Mouse (Mus musculus): ENCODE data around the gene Cog8. TPM values are rescaled to one million over a fixed set of nuclear protein-coding genes. Genes with fewer than 3 reads are reported as not detected.
"Not testable (repeated sequence)": the region's sequence is repeated elsewhere in the genome, so short reads cannot be mapped to it uniquely, and the experiment has no call there.

The Cog8 gene
- total RNA-seq, 4 experiments from 2014 or later = 26.0 to 34.6 (median 28.8) TPM

- no peak for DNase-seq (ENCODE audit: low spot score in 2 of 2)
Measured at GRCm38 (mm10) chr8:107045478-107045877, 11.0 kb downstream of the Cog8 start.

GRCm38 (mm10) chr8:107040632-107041031, 15.9 kb downstream of the Cog8 start:
- no peak for DNase-seq (ENCODE audit: low spot score in 2 of 2)

- no peak for DNase-seq (ENCODE audit: low spot score in 2 of 2)
Measured at GRCm38 (mm10) chr8:107036626-107037025, 19.9 kb downstream of the Cog8 start.

- no peak for DNase-seq (ENCODE audit: low spot score in 2 of 2)
Measured at GRCm38 (mm10) chr8:107035641-107036040, 20.8 kb downstream of the Cog8 start.

GRCm38 (mm10) chr8:107033609-107034008, 22.9 kb downstream of the Cog8 start:
- not testable (repeated sequence) for DNase-seq (ENCODE audit: low spot score in 2 of 2)

GRCm38 (mm10) chr8:107031577-107032090, 24.9 kb downstream of the Cog8 start:
- peak in 1 of 2 experiments; percentile 31 for DNase-seq (ENCODE audit: low spot score in 2 of 2)

GRCm38 (mm10) chr8:107030650-107031576, 25.6 kb downstream of the Cog8 start, which contains the start of gene Vps4a:
Gene Vps4a (plus strand): TSS chr8:107031222.
- DNase-seq (ENCODE audit: low spot score in 2 of 2) = peak; percentile 91 to 94

GRCm38 (mm10) chr8:107030058-107030457, 26.4 kb downstream of the Cog8 start:
- DNase-seq (ENCODE audit: low spot score in 2 of 2) = no peak

GRCm38 (mm10) chr8:107029310-107029709, 27.2 kb downstream of the Cog8 start:
- DNase-seq (ENCODE audit: low spot score in 2 of 2) = no peak

- DNase-seq (ENCODE audit: low spot score in 2 of 2) = no peak
Measured at GRCm38 (mm10) chr8:107023479-107023878, 33.0 kb downstream of the Cog8 start.

GRCm38 (mm10) chr8:107014915-107015314, 41.6 kb downstream of the Cog8 start:
- no peak for DNase-seq (ENCODE audit: low spot score in 2 of 2)

- no peak for DNase-seq (ENCODE audit: low spot score in 2 of 2)
Measured at GRCm38 (mm10) chr8:107012666-107013065, 43.8 kb downstream of the Cog8 start.

GRCm38 (mm10) chr8:107007795-107008194, 48.7 kb downstream of the Cog8 start:
- no peak for DNase-seq (ENCODE audit: low spot score in 2 of 2)

- DNase-seq (ENCODE audit: low spot score in 2 of 2) = peak; percentile 80 to 88
Measured at GRCm38 (mm10) chr8:107002532-107002931, 54.0 kb downstream of the Cog8 start.

GRCm38 (mm10) chr8:106999068-106999467, 57.4 kb downstream of the Cog8 start:
- peak; percentile 56 to 61 for DNase-seq (ENCODE audit: low spot score in 2 of 2)

- no peak for DNase-seq (ENCODE audit: low spot score in 2 of 2)
Measured at GRCm38 (mm10) chr8:106997416-106997815, 59.1 kb downstream of the Cog8 start.

- not testable (repeated sequence) for DNase-seq (ENCODE audit: low spot score in 2 of 2)
Measured at GRCm38 (mm10) chr8:106996339-106996738, 60.1 kb downstream of the Cog8 start.

Small RNA genes lying within 50 kb of the gene (microRNA-seq; reads per million reads assigned to microRNA genes)
- gene Mir7075 = 0 to 1.8 reads per million in 2 experiments

Other genes starting within 250 kb of the Cog8 start
- gene Has3, start 186.4 kb downstream of the Cog8 start, total RNA-seq (2022) = 1 to 10 TPM; 1.6 to 2.6 (median 1.9) TPM
- gene Utp4, start 163.1 kb downstream of the Cog8 start, total RNA-seq (2022) = 10 to 100 TPM; 41.0 to 44.7 (median 43.9) TPM
- 10 to 100 TPM; 19.2 to 32.0 (median 24.1) TPM for gene Sntb2, start 120.9 kb downstream of the Cog8 start, total RNA-seq (2022)
- 100 to 1,000 TPM; 104 to 117 (median 108) TPM for gene Vps4a, start 25.5 kb downstream of the Cog8 start, total RNA-seq (2022)
- gene Pdf, start 8.1 kb downstream of the Cog8 start, total RNA-seq (2022) = 10 to 100 TPM; 26.6 to 29.5 (median 28.2) TPM
- 10 to 100 TPM; 40.9 to 44.2 (median 42.7) TPM for gene Nip7, start 188 bp upstream of the Cog8 start, total RNA-seq (2022)
- gene Tmed6, start 9.0 kb upstream of the Cog8 start, total RNA-seq (2022) = not detected
- 10 to 100 TPM; 33.5 to 41.3 (median 35.6) TPM for gene Terf2, start 39.9 kb upstream of the Cog8 start, total RNA-seq (2022)
- gene Cyb5b, start 94.0 kb upstream of the Cog8 start, total RNA-seq (2022) = 100 to 1,000 TPM; 109 to 113 (median 111) TPM
- 10 to 100 TPM; 54.4 to 78.0 (median 65.1) TPM for gene Nfat5, start 236.8 kb upstream of the Cog8 start, total RNA-seq (2022)